Mouse (Mus musculus) left cerebral cortex, postnatal 25 days (tissue): ENCODE results near the gene Cfd. TPM values are rescaled to one million over a fixed set of nuclear protein-coding genes. Genes with fewer than 3 reads are reported as not detected.

Experiments used
- DNase-seq, 2 experiments: peaks; one replicate each; pipeline ENCODE4 v3.0.0; 2022; ENCODE audit warnings: low spot score in 2 of 2, mixed read lengths in 1 of 2
- intact Hi-C: fragments of 180-260 bp; cut with DNase I; formaldehyde crosslinking; loops from one replicate; pipeline ENCODE4 v1.15.1; 2025
- total RNA-seq, 2 experiments: library from RNA; stranded (reverse); gene quantifications; 2 replicates each; pipeline ENCODE4 v1.2.3; 2021

The Cfd gene
- not detected for total RNA-seq

GRCm38 (mm10) chr10:79890670-79891069 is at the start of gene Cfd:
Gene Cfd (plus strand): TSS chr10:79890853.
- intact Hi-C loops, result loop anchor here (5.0 kb wide), 1 partner anchor 67 kb away; no protein-coding TSS in a partner anchor

DNA sequence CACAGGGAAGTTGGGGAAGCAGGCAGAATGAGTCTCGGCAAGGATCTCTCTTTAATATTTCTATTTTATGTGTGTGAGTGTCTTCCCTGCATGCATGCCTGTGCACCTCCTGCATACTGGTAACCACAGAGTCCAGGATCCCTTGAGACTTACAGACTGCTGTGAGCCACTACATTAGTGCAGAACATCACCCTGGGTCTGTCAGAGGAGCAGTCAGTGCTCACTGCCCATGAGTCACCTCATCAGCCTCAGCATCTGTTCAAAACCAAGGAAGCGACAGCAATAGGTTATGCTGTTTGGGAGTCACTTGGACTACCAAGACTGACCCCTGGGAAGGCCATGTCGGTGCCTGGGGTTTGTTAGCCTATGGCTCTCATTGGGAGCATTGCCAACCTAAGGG is 48.3 kb upstream of the Cfd start:
- intact Hi-C loops, result no loop called here
- no peak for DNase-seq

More at GRCm38 (mm10) chr10:79890670-79891069, at the start of gene Cfd:
- no peak for DNase-seq

DNA sequence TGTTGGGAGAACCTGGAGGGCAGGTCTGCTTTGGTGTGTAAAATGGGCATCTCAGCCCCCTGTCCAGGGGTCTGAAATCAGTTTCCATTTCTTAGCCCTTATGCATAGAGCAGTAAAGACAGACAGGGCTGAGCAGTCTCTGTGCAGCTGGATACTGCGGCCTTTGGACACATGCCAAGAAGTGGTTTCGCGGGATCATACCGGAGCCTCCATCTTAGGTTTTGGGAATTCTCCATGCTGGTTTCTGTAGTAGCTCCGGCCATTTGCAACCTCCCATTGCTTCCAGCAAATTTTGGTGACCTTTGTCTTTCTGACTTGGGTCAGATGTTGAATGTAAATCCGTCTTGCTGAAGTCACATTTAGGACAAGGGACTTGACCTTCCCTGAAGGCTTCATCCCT is 47.2 kb upstream of the Cfd start:
- no peak for DNase-seq

GRCm38 (mm10) chr10:79846553-79846952 is 44.1 kb upstream of the Cfd start:
- intact Hi-C loops, result no loop called here
- DNase-seq, result no peak

More for the DNA sequence above, 47.2 kb upstream of the Cfd start:
- intact Hi-C loops, result no loop called here

GRCm38 (mm10) chr10:79849941-79850628 is 40.6 kb upstream of the Cfd start:
- intact Hi-C loops, result no loop called here
- DNase-seq, result no peak

DNA sequence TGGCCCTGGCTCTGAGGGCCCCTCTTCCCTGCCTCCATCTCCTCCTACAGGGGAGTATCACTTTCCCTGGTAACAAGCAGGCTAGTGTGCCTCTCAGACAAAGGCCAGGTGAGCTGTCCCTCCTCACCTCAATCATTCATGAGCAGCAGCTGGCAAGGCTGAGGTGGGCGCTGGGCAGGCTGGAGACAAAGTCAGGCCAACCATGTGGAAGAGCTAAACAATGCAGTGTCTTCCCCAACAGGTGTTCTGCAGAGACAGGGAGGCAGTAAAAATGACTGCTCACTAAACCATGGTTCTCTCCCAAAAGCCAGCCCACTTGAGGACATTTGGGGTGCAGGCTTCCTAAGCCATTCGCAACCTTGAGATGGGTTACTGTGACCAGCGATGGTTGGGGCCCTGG is 39.0 kb upstream of the Cfd start:
- intact Hi-C loops, result no loop called here

GRCm38 (mm10) chr10:79852107-79852789 is 38.4 kb upstream of the Cfd start:
- no peak for DNase-seq
- intact Hi-C loops, result no loop called here

More for the DNA sequence above, 39.0 kb upstream of the Cfd start:
- DNase-seq, result no peak

DNA sequence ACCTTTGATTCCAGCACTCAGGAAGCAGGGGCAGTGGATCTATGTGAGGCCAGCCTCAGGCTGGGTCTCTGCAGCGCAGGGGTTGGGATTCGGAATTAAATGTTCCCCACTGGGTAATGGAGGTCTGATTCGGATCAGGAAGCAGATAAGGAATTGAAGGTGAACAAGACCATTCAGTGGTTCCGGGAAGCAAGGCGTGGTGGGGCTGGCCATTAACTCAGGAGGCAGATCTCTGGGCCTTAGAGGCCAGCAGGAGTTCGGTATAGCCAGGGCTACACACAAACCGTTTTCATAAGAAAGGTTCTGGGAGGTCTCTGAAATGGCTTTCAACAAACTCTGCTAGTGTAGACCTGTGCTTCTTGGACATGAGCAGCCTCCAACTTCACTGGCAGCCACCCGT is 37.8 kb upstream of the Cfd start:
- DNase-seq, result no peak
- intact Hi-C loops, result no loop called here

DNA sequence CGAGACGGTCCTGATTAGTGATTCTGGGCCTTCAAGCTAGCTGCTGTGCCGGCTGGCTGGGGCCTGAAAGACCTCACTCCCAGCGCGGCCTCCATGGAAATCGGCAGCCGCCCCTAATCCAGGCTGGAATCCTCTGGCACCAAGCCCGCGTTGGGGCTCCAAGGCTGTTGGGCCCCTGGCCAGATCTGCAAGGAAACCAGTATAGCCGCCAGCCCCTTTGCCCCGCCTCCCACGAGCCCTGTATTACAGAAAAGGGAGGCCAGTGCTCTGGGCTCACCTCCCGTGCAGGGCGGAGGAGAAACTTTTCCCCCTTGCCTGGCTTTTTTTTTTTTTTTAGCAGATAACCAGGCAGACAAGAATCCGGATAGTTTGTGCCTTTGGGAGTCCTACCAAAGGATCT is 37.3 kb upstream of the Cfd start:
- intact Hi-C loops, result no loop called here
- peak; percentile 79 to 84 for DNase-seq

DNA sequence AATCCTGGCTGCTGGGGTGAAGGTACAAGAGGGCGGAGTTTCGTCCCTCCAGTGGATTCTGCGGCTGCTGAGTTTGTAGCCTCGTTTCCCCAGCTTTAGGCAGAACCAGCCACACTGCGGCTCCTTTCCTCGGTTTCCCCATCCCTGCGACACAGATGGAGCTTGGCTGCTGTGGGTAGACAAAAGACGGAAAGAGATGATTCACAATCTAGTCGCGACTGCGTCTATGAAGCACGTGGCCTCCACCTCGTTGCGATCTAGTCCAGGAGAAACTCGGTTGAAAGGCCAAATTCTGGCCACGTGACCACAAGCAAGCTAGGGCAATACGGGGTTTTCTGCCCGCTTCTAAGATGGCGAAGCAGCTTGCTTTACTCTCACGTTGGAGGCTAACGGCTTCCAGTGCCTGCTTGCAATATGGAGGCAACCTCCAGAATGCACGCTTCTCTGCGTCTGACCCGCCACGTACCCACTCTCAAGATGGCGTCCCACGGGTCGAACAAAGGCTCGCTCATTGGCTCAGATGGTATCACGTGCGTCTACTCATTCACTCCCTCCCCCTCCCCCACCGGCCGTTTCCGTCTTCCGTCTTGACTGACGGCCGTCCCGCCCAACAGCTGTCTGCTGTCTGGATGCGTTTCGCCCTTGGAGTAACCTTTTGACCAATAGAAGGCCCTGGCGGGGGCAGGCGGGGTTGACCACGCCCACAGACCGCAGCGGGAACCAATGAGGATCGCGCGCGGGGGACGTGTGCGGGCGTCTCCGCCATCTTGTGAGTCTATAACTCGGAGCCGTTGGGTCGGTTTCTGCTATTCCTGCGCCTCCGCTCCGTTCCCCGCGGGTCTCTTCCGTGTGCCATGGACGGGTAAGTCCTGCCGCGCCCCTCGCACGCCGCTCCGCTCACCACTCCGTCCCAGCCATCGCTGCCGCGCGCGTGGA is 36.5 kb upstream of the Cfd start, which contains the start of gene Ptbp1:
Gene Ptbp1, plus strand, starts transcription at position 568 of the 936 bp plus-strand sequence.
- intact Hi-C loops, result loop anchor here (2.0 kb wide), 1 partner anchor 13 kb away; no protein-coding TSS in a partner anchor
- DNase-seq, result peak; percentile 99 to 100

GRCm38 (mm10) chr10:79854801-79855541 is 35.7 kb upstream of the Cfd start:
- intact Hi-C loops, result loop anchor here (2.0 kb wide), 1 partner anchor 14 kb away; no protein-coding TSS in a partner anchor
- DNase-seq, result peak in 1 of 2 experiments; percentile 67

GRCm38 (mm10) chr10:79855558-79856184 is 35.0 kb upstream of the Cfd start:
- no peak for DNase-seq
- intact Hi-C loops, result loop anchor here (2.0 kb wide), 1 partner anchor 15 kb away; no protein-coding TSS in a partner anchor

DNA sequence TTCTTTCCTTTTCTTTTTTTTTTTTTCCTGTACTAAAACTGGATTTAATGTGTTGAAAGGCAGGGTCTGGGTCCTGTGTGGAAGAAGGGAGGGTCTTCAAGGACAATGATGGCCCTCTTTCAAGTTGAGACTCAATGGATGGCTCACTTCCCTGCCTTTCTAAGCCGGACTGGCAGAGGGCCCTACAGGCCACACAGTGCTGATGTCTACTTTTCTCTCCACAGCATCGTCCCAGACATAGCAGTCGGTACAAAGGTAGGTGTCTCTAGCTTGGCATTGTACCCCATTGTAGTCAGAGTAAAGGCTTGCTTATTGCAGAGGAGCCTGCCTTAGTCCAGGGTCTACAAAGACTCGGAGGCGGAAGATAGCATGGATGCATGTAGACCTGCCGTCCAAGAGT is 34.4 kb upstream of the Cfd start:
- intact Hi-C loops, result no loop called here
- no peak for DNase-seq

DNA sequence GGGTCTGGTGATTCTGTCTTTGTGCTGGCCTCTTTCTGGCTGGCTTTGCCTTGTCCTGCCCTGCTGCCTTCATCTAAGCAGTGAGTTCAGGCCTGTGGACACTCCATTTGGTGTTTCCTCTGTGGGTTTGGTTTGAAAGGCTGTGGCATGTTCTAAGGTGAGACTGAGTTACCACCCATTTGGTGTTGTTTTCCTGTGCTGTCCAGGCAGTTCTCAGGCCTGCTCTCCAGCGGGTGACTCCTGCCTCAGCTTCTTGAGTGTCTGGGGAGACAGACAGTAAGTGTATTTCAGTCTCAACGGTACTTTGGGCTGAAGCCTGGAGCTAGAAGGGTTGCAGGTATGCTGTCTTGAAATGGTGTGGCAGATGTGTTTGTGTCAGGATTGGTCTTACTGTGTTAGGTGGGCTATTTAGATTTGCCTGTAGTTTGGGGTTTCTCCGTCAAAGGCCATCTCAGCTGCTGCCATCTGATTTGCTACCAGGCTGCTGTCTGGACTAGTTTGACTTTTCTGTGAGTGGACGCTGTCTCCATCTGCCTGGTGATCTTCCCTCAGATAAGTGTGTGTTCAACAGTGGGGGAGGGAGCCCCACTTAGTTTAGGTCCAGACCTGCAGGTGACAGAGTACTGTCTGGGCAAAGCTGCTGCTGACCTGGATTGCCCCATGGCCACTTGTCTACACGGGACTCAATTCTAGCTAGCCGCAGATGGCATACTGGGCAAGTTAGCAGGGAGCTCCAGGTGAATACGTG is 33.8 kb upstream of the Cfd start:
- DNase-seq, result no peak
- intact Hi-C loops, result no loop called here

DNA sequence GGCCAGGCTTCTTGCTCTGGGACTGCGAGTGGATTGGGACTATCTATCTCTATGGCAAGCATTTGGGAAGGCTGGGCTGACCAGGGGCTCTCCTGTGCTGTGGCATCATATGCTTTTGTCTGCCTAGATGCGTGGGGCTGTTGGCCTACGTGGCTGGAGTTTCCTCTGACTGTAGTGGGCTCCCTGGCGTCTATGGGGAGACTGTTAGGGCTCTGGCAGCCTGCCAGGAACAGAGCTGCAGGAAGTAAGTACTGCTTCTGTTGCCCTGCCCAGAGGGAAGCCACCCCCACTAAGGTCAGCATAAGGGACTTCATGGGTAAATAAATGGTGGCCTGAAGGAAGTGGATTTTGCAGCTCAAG is 33.2 kb upstream of the Cfd start:
- intact Hi-C loops, result no loop called here
- peak; percentile 59 to 68 for DNase-seq

- intact Hi-C loops, result no loop called here
- no peak for DNase-seq
Observed at GRCm38 (mm10) chr10:79857894-79858293, 32.8 kb upstream of the Cfd start.

- intact Hi-C loops, result no loop called here
- DNase-seq, result peak; percentile 66 to 80
Observed at GRCm38 (mm10) chr10:79858416-79859074, 32.1 kb upstream of the Cfd start.

DNA sequence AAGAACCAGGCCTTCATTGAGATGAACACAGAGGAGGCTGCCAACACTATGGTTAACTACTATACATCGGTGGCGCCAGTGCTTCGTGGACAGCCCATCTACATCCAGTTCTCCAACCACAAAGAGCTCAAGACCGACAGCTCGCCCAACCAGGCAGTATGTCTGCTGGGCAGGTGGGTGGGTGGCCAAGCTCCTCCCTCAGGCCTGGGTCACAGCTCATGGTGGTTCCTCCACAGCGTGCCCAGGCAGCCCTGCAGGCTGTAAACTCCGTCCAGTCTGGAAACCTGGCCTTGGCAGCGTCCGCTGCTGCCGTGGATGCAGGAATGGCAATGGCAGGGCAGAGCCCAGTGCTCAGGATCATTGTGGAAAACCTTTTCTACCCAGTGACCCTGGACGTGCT is 31.5 kb upstream of the Cfd start:
- no peak for DNase-seq
- intact Hi-C loops, result no loop called here
